Mouse (Mus musculus) gastrocnemius, postnatal 25 days (tissue): Measurements from ENCODE around the gene Olfr1393. TPM values are rescaled to one million over a fixed set of nuclear protein-coding genes. Genes with fewer than 3 reads are reported as not detected.
A peak's percentile ranks its signal among the peaks of the same experiment; 100 is the strongest.

Experiments
- DNase-seq: peaks from one replicate; pipeline ENCODE4 v3.0.0; 2022
- long read RNA-seq, 2 experiments: library from polyadenylated mRNA; stranded (forward); transcript quantifications; one replicate each; pipeline ENCODE4 v2.0.0; 2021
- total RNA-seq, 2 experiments: library from RNA; stranded (reverse); gene quantifications; 1 replicate in 1 of 2; 2 replicates in 1 of 2; pipeline ENCODE4 v1.2.3; 2021

Olfr1393 gene
- under 1 TPM in 1 of 2 experiments, not detected in 1; 0.08 TPM for total RNA-seq
- long read RNA-seq, experiment 1: 0 reads
- long read RNA-seq, experiment 2: 0 reads

- DNase-seq: no peak
These were observed at the start of gene Olfr1393 for GRCm38 (mm10) chr11:49278222-49278621. Gene Olfr1393 (plus strand): TSS chr11:49278304.

DNA sequence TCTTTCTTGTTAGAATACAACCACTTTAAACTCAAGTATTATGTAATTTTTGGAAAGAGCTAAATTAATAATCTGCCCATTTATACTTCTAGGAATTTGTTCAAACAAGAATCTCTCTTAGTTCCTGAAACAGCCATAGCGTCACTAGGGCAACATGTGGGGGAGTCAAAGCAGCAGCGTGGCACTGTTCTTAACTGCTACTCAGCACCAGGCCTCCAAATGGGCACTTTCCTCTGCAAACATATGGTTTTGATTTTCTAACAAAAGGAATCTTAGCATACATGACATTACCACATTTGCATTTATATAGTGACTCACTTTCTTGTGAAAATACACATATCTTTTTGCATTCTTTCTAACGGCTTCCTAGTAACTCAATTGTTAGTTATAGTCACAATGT, 45.3 kb upstream of the Olfr1393 start:
- DNase-seq: no peak

- DNase-seq: no peak
These were observed 42.5 kb upstream of the Olfr1393 start for GRCm38 (mm10) chr11:49235459-49236207.

DNA sequence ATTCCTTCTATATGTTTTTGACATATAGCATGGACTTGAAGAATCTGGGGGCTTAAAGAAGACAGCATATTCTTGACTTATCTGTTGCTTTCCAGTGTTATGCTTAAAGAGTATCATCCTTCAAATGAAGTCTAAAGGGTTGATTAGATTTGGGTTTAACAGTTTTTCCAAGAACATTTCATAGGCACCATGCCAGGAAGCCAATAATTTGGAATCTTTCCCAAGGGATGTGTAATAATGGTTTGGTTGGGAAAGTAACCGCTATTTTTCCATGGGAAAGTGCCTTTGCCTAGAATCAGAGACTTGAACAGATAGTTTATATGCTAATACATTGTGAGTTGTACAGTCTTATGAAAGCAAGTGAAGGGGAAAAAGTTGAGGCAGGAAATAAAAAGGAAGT, 41.2 kb upstream of the Olfr1393 start:
- DNase-seq: no peak

DNA sequence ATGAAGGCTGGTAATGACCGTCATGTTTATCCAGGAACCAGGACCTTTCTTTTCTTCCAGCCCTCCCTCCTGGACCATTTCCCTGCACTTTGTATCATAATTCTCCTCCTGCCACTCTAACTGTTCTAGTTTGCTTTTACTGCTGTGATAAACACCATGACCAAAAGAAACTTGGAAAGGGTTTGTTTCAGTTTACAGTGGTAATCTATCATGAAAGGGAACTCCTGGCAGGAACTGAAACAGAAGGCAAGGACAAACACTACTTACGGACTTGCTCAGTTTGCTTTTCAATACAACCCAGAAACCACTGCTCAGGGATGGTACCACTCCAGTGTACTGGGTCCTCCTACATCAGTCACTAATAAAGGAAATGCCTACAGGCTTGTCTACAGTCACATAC, 40.6 kb upstream of the Olfr1393 start:
- DNase-seq: no peak

DNA sequence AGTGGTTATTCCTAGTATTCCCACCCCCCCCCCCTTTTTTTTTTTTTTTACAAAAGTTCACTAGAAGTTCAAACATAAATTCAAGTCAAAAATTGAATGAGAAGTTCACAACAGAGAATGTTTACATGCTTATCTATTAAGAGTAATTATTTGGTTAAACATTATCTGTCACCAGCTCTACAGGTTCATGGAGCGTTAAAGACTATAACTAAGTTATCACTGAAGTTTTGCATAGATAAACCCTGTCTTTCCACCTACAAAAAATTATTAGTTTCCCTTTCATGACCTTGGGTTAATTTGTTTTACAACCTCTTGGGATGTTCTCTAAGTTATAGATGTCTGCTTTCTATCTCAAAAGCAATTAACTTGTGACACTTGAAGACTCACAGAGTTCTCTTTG, 37.8 kb upstream of the Olfr1393 start:
- DNase-seq: no peak

DNA sequence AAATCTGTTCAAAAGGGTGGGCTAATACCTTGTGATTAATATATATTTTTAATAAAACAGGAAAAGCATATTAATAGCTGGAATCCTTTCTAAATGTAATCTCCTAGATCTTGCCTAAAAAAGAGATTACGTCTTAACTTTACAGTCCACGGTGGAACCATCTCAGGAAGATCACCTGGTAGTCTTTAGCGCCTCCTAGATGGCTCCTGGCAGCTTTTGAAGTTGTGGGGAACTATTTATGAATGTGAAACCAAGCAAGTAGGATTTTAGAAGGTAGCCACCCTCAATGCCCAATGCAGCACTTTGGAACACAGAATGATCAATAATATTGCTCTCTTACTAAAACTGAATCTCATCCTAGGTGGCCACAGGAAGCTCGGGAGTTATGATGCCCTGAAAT, 37.2 kb upstream of the Olfr1393 start:
- DNase-seq: no peak

- DNase-seq: no peak
These were observed 36.6 kb upstream of the Olfr1393 start for GRCm38 (mm10) chr11:49241471-49241870.

- no peak for DNase-seq
These were observed 35.0 kb upstream of the Olfr1393 start for GRCm38 (mm10) chr11:49242944-49243626.

- DNase-seq: peak; percentile 97
These were observed 34.1 kb upstream of the Olfr1393 start, which contains the start of gene Mgat1 for GRCm38 (mm10) chr11:49243727-49244594. Gene Mgat1 (plus strand): TSS chr11:49244191.

DNA sequence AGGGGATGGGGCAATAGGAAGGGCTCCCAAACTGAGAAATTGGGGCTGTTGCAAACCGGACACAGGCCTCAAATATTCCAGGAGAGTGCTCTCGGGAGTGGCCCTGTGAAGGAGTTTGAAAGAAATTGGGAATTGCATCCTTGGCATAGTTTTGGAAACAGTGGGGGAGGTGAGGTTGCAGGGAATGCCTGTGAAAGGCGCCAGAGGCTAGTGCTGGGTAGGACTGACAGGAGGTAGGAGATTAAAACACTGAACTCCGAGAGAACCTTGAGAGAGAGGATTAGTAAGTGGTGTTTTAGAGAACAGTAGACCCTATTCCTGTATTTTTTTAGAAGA, 33.5 kb upstream of the Olfr1393 start:
- DNase-seq: no peak

DNA sequence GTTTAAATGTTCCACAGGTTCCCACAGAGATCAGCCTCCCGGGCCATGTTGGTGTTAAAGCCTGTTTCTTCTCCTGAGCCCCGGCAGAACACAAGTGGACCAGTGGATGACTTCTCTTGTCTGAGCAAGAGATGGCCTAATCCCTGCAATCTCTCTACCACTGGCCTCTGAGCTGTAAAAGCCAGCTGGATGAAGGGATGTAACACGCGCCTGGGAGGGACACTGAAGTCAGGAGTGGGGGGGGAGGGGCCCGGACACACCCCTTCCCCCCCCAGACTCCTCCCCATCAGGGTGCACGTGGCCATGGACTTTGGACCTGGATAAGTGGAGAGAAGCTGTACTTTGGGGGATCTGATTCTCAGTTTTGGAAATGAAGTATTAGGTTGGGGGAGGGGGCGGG, 32.9 kb upstream of the Olfr1393 start:
- DNase-seq: peak; percentile 42

DNA sequence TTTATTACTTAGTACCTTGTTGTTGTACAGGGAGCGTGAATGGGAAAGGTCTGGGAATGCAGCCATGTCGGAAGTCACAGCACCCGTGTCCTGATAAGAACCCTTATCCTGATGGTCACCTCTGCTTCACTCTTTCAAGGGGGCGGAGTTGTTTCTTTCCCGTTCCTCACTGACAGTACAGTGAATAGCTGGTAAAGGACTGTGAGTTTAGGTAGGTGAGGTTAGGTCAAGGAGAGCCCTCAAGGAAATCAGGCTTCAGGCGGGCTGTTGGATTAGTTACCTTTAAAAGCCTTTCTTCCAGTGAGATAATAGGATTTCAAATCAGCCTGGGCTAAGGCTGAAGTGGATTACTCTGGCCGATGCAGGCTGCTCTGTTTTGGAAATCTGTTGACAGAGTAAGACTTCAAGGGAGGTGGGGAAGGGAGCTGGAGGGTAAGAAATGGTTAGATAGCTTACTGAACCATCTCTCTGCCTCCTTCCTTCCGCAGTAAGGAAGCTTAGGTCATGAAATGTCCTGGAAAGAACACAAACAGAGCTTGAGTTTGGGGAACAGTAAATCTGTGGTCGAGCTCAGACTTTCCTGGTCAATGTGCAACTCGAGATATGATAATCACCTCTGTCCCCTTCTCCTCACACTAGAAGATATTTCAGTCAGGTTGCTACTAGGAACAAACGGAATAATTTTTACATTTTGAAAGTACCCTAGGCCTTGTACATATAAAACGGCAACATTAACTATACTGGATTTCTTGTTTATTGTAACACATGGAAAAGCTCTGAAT, 32.3 kb upstream of the Olfr1393 start:
- no peak for DNase-seq

DNA sequence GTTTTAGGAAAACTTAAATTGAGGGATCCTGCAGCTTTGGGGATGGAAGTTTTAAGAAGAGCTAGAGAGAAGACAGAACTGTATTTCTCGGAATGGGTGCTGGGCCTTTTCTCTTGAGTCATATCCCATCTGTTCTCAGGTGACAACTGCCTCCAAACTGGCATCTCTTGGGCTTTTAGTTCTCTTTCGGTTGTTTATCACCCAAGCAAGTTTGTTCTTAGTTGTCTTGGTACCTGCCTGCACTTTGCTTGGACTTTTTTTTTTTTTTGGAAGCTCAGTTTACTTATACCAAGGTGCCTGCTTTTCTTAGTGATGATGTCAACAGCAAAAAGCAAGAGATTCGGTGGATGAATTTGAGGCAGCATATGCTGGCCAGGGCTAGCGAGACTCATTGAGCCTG, 31.6 kb upstream of the Olfr1393 start:
- DNase-seq: no peak

GRCm38 (mm10) chr11:49247255-49247654, 30.8 kb upstream of the Olfr1393 start:
- DNase-seq: no peak

DNA sequence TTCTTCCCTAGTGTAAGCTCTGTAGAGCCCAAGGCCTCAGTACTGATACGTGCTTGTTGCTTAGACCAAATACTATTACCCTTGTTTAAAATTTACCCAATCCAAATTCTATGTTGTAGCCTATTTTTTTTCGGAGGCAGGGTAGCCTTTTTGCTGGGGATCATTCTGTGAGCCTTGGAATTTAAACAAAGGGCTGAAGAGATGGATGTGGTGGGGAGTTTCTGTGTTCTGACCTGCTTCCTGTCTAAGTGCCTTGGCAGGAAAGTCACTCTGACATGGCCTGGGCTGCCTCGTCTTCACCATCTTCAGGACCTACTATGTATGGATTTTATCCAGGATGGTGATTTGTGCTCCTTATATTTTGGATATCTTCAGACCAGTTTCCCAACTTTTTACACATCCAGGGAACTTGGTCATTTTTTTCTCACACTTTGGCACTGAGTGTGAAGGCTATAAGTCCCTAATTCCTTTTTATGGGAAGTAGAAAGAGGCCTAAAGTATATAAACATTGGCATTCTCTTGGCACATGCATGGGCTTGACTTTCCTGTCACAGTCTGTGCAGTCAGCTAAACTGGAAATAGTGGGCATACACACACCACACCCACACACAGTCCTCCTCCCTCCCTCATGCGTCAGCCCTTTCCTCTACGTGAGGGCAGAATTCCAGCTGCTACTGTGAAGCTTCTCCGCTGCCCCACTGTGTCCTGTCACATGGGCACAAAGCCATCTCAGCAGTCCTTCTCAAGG, 29.7 kb upstream of the Olfr1393 start:
- peak; percentile 32 for DNase-seq

DNA sequence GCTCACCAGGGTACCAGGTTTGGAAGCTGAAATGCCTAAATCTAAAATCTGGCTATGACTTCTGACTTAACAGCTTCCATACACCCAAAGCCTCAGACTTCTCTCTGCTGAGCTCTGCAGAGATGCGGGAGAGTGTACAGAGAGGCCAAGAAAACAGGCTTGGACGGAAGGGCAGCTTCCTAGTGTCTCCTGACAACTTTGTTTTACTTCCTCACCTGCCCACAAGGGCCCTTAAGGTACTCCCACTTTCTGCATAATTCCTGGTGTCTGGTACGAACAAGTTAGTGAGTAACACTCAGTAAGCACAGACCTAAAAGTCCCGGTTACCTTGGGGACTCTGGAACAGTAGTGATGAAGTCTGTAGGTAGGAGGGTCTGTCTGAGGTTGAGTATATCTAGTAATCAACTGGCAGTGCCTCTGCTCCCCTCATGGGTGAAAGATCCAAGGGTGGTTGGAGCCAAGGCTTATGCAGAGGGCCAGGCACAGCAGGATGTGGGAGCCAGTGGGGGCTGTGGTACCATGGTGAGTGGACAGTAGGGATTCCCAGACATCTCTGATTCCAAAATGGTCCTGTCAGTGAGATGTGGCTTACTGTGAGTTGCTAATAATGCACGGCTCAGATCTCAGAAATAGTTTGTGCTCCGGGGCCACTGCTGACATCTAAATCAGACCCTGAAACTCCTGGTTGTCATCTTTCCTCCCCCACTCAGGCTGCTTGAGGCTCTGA, 29.0 kb upstream of the Olfr1393 start:
- DNase-seq: no peak

DNA sequence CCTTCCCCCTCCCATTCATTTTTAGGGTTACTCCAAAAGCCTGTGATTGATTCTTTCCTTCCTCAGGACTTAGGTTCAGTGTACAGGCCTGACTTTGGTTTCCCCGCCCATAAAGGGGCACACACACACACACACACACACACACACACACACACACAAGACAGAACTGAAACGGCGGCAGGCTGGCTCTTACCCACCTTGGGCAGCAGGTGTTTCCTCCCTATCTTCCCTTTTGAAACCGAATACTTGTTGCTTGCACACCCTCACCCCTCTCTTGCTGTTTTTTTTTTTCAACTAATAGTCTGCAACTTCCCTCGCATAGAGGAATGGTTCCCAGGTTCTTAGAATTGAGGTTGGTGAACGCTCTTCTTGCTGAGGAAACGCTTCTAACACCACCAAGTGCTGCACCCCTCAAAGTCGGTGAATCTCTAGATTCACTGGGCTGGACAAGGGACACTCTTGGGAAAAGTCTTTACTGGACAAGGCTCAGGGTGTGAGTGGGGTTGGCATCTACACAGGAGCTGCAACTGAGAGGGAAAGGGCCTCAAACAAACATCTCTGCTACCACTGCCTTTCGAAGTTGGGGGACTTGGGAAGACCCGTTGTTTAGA, 28.2 kb upstream of the Olfr1393 start:
- DNase-seq: no peak

GRCm38 (mm10) chr11:49250422-49251379, 27.4 kb upstream of the Olfr1393 start:
- peak; percentile 92 for DNase-seq
